Mouse (Mus musculus) megakaryocyte, embryonic 14.5 days (primary cell): ENCODE measurements around the gene Epb42.

Experiments
- FLI1 ChIP-seq: IDR thresholded peaks from 2 replicates; pipeline ENCODE4 v1.6.1; 2012; ENCODE audit warnings: low read length, inconsistent platforms, mixed read lengths
- GATA1 ChIP-seq: IDR thresholded peaks from 3 replicates; pipeline ENCODE4 v1.6.1; 2012; ENCODE audit warnings: mixed read lengths, low read length, inconsistent platforms, borderline replicate concordance

- TF ChIP-seq GATA1 (no peak), FLI1 (no peak)
These were observed 58.8 kb downstream of the Epb42 start for GRCm38 (mm10) chr2:120977926-120978692.
